Mouse (Mus musculus): ENCODE measurements around the gene Gria4. TPM values are rescaled to one million over a fixed set of nuclear protein-coding genes. Genes with fewer than 3 reads are reported as not detected.
"Not testable (repeated sequence)": the region's sequence is repeated elsewhere in the genome, so short reads cannot be mapped to it uniquely, and the experiment has no call there.

Gene Gria4
- polyA plus RNA-seq, 1 experiment from 2014 or later: 0.12 TPM

DNA sequence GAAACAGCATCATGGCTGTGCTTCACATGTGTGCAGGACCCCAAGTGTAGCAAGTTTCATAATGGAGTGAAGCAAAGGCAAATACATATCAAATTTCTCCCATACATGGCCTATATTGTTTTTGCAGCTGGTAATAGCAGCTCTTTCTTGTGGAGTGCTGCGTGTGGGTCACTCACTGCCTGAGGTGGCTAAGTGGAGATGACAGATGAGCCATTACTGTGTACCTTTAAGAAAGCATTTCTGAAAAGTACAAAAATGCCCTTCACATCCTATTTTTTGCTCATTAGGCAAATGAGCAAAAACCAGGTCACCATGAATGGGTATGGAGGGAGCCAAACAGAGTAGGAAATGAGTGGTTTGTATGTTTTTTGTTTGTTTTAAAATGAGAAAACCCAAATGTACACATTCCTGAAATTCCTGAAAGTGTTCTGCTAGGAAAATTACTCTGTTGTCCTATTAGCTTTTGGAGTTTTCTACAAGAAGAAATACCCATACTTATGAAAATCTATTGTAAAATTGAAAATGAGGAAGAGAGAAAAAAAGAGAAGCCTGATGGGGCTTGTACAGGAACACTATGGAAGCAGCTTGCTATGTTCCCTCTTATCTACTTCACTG is 336.5 kb downstream of the Gria4 start:
- ATAC-seq (ENCODE audit: insufficient read depth): no peak
- no peaks in the 10 kb centered on the region for H3K9me3 ChIP-seq (replicated peaks)
- no peaks in the 10 kb centered on the region for H3K36me3 ChIP-seq (replicated peaks)
- no peak overlapping the region for H3K9ac ChIP-seq
- H3K4me1 ChIP-seq (replicated peaks): no peaks in the 10 kb centered on the region
- no peaks in the 10 kb centered on the region for H3K27me3 ChIP-seq
- no peak overlapping the region for H3K4me2 ChIP-seq
- H3K27ac ChIP-seq (replicated peaks): no peak overlapping the region
- H3K4me3 ChIP-seq (replicated peaks): no peak overlapping the region
- 56% methylated on average over 1 of the region's 1 CpGs for WGBS (ENCODE audit: insufficient replicate concordance)

DNA sequence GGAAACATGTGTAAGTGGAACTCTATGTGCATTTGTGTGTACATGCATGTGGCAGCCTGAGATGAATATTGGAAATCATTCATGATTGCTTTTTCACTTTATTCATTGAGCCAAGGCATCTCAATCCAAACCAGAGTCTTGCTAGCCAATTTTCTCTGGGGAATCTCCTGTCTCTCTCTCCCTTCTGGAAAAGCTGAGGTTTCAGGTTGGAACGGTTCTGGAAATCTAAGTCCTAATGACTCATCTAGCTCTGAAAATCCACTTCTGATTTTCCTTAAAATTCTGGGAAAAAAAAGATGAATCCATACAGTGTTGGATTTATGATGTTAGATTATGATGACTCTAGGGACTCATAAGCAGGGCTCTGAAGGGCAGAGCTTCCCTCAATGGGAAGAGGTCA is 337.8 kb downstream of the Gria4 start:
- no peak overlapping the region for H3K4me2 ChIP-seq
- H3K4me3 ChIP-seq (replicated peaks): no peak overlapping the region
- no peak for ATAC-seq (ENCODE audit: insufficient read depth)
- H3K36me3 ChIP-seq (replicated peaks): no peaks in the 10 kb centered on the region
- no peak overlapping the region for H3K27ac ChIP-seq (replicated peaks)
- H3K4me1 ChIP-seq (replicated peaks): no peaks in the 10 kb centered on the region
- H3K9ac ChIP-seq: no peak overlapping the region
- no peaks in the 10 kb centered on the region for H3K9me3 ChIP-seq (replicated peaks)
- 72% methylated on average over 1 of the region's 1 CpGs for WGBS (ENCODE audit: insufficient replicate concordance)
- H3K27me3 ChIP-seq: no peaks in the 10 kb centered on the region

- Histone ChIP-seq H3K4me2 (no peak overlapping the region), H3K4me3 (replicated peaks) (no peak overlapping the region), H3K4me1 (replicated peaks) (no peaks in the 10 kb centered on the region), H3K36me3 (replicated peaks) (no peaks in the 10 kb centered on the region), H3K27ac (replicated peaks) (no peak overlapping the region), H3K27me3 (no peaks in the 10 kb centered on the region), H3K9ac (no peak overlapping the region), H3K9me3 (replicated peaks) (no peaks in the 10 kb centered on the region)
- ATAC-seq (ENCODE audit: insufficient read depth): no peak
- WGBS (ENCODE audit: insufficient replicate concordance): 61% methylated on average over 1 of the region's 1 CpGs
These were observed 338.4 kb downstream of the Gria4 start for GRCm38 (mm10) chr9:4457644-4458043.

- H3K27me3 ChIP-seq: no peaks in the 10 kb centered on the region
- H3K9me3 ChIP-seq (replicated peaks): no peaks in the 10 kb centered on the region
- no peak overlapping the region for H3K4me2 ChIP-seq
- no peak overlapping the region for H3K9ac ChIP-seq
- ATAC-seq (ENCODE audit: insufficient read depth): no peak
- no peaks in the 10 kb centered on the region for H3K4me1 ChIP-seq (replicated peaks)
- no peak overlapping the region for H3K27ac ChIP-seq (replicated peaks)
- H3K36me3 ChIP-seq (replicated peaks): no peaks in the 10 kb centered on the region
- no peak overlapping the region for H3K4me3 ChIP-seq (replicated peaks)
- 8% methylated on average over 2 of the region's 2 CpGs for WGBS (ENCODE audit: insufficient replicate concordance)
These were observed 353.1 kb downstream of the Gria4 start for GRCm38 (mm10) chr9:4442908-4443307.

DNA sequence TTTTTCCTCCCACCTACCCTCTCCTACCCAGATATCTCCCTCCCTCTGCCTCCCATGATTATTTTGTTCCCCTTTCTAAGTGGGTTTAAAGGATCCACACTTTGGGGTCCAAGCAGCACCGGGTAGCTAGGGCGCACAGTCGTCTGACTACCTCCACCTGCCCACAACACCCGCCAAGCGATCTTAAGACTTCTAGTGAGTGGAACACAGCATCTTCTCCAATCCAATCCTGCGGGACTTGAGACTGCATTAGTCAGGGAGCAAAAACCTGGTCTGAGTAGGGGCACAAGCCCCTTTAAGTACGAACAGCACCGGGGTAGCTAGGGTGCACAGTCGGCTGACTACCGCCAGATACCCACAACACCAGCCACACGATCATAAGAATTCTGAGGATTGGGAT is 395.2 kb downstream of the Gria4 start:
- H3K4me1 ChIP-seq (replicated peaks); H3K9me3 ChIP-seq (replicated peaks); H3K4me2 ChIP-seq; H3K36me3 ChIP-seq (replicated peaks); H3K27me3 ChIP-seq; H3K27ac ChIP-seq (replicated peaks); H3K4me3 ChIP-seq (replicated peaks); H3K9ac ChIP-seq; ATAC-seq (ENCODE audit: insufficient read depth): not testable (repeated sequence)
- 71% methylated on average over 11 of the region's 11 CpGs for whole genome bisulfite sequencing (ENCODE audit: insufficient replicate concordance)

DNA sequence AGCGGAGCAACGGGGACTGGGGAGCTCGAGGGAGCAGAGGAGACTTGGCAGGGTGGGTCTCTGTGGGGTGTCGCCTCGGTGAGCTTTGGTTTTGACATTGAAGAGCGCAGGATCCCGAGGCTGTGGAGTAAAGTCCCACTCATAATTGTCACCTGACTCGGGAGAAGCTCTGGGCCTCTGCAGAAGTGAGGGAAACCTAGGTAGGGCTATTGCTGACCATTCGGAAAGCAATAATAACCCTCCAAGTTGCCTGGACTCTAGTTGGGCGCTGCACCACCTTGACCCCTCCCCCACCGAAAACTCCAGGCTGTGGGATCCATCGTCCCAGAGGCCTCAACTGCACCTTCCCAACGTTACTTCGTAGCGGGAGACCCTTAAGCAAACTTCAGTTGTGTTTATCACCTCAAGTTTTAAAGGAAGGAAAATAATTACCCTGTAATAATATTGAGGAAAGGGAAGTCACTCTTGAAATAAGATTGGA is 419.4 kb downstream of the Gria4 start:
- Histone ChIP-seq H3K9ac (peak overlapping the region; percentile 51), H3K4me2 (peak overlapping the region; percentile 81), H3K27me3 (no peaks in the 10 kb centered on the region), H3K4me1 (replicated peaks) (peaks cover 15% of the 10 kb centered on the region), H3K9me3 (replicated peaks) (no peaks in the 10 kb centered on the region), H3K4me3 (replicated peaks) (peak overlapping the region; percentile 69), H3K27ac (replicated peaks) (no peak overlapping the region), H3K36me3 (replicated peaks) (no peaks in the 10 kb centered on the region)
- under 1% methylated on average over 15 of the region's 15 CpGs for WGBS (ENCODE audit: insufficient replicate concordance)
- ATAC-seq (ENCODE audit: insufficient read depth): peak; percentile 48; the same call in 1 of the 2 replicates

- Histone ChIP-seq H3K9me3 (replicated peaks) (no peaks in the 10 kb centered on the region), H3K27me3 (no peaks in the 10 kb centered on the region), H3K4me2 (peak within 1 kb of the TSS; percentile 81), H3K27ac (replicated peaks) (no peak within 1 kb of the TSS), H3K4me1 (replicated peaks) (peaks cover 15% of the 10 kb centered on the region), H3K36me3 (replicated peaks) (no peaks in the 10 kb centered on the region), H3K9ac (peak within 1 kb of the TSS; percentile 51), H3K4me3 (replicated peaks) (peak within 1 kb of the TSS; percentile 69)
- ATAC-seq (ENCODE audit: insufficient read depth): peak; percentile 100
- WGBS (ENCODE audit: insufficient replicate concordance): 3% methylated on average over 31 of the region's 31 CpGs
These were observed 420.0 kb downstream of the Gria4 start, which contains the start of gene Msantd4 for GRCm38 (mm10) chr9:4375828-4376639. TSS of gene Msantd4 (plus strand) at chr9:4376562.

Small RNAs within 50 kb of the gene (microRNA-seq; reads per million reads assigned to microRNA genes)
- gene Gm23811: not detected
- gene Gm23992: not detected

All from liver, embryonic 15.5 days (tissue).